Mouse (Mus musculus) intestine, postnatal 0 days (tissue): ENCODE results near the gene Sorcs3. TPM values are rescaled to one million over a fixed set of nuclear protein-coding genes. Genes with fewer than 3 reads are reported as not detected.

ENCODE experiments used
- ATAC-seq: fragments of 200-750 bp; cut with Nextera tagmentation; 2 replicates; pipeline ENCODE4 v1.8.0; 2017; ENCODE audit warnings: mild to moderate bottlenecking, moderate TSS enrichment, moderate library complexity
- H3K27ac ChIP-seq: fragments of 300-500 bp; sonication (generic); 2 replicates; pipeline ENCODE4 v1.5.1; 2014; ENCODE audit warnings: mild to moderate bottlenecking, low read depth, low read length, moderate library complexity
- H3K27me3 ChIP-seq: fragments of 300-500 bp; sonication (generic); replicated peaks from 2 replicates; pipeline ENCODE4 v1.6.1; 2014; ENCODE audit warnings: low read length, mixed read lengths; ENCODE audit not compliant: control insufficient read depth, insufficient read depth
- H3K36me3 ChIP-seq: fragments of 300-500 bp; sonication (generic); 2 replicates; pipeline ENCODE4 v1.6.1; 2014; ENCODE audit warnings: mild to moderate bottlenecking, moderate library complexity; ENCODE audit not compliant: control insufficient read depth, insufficient read depth
- H3K4me1 ChIP-seq: fragments of 300-500 bp; sonication (generic); replicated peaks from 2 replicates; pipeline ENCODE4 v1.6.1; 2014; ENCODE audit warnings: antibody characterized with exemption, low read length, mixed read lengths; ENCODE audit not compliant: control insufficient read depth, insufficient read depth
- H3K4me2 ChIP-seq: fragments of 300-500 bp; sonication (generic); replicated peaks from 2 replicates; pipeline ENCODE4 v1.6.1; 2014; ENCODE audit warnings: low read depth, mild to moderate bottlenecking, moderate library complexity
- H3K4me3 ChIP-seq: fragments of 300-500 bp; sonication (generic); 2 replicates; pipeline ENCODE4 v1.5.1; 2014; ENCODE audit warnings: low read depth, low read length
- H3K9ac ChIP-seq: fragments of 300-500 bp; sonication (generic); 2 replicates; pipeline ENCODE4 v1.6.1; 2014; ENCODE audit warnings: mild to moderate bottlenecking, low read depth, low read length
- H3K9me3 ChIP-seq: fragments of 300-500 bp; sonication (generic); 2 replicates; pipeline ENCODE4 v1.6.1; 2016; ENCODE audit warnings: mixed run types; ENCODE audit not compliant: control insufficient read depth
- CTCF ChIP-seq: sonication (generic); IDR thresholded peaks from 2 replicates; pipeline ENCODE4 v1.5.1; 2016; ENCODE audit warnings: low read depth, mild to moderate bottlenecking, control low read depth, antibody characterized with exemption, moderate library complexity
- WGBS: fragments of 180-500 bp; shearing (Covaris S2); extraction: QIAGEN DNeasy Blood & Tissue Kit; methylation state at CpG from one replicate; pipeline ENCODE4 v1.1.7; 2014; 5-methylcytosine and 5-hydroxymethylcytosine counted together
- polyA plus RNA-seq: library from polyadenylated mRNA; unstranded; fragments of >200 nt; fragmentation: Nextera tagmentation; extraction: Ambion mirVana; gene quantifications from 2 replicates; pipeline ENCODE4 v1.2.1, GENCODE M21; 2015

The Sorcs3 gene
- polyA plus RNA-seq, 1 experiment from 2014 or later: 0.37 TPM

- H3K27me3 ChIP-seq: no peaks in the 10 kb centered on the region
- no peak overlapping the region for H3K27ac ChIP-seq
- H3K4me2 ChIP-seq: no peak overlapping the region
- ATAC-seq: no peak
- TF ChIP-seq CTCF: no peak
- WGBS: 69% methylated on average over 6 of the region's 6 CpGs
- H3K9me3 ChIP-seq: no peaks in the 10 kb centered on the region
- no peaks in the 10 kb centered on the region for H3K36me3 ChIP-seq
- no peak overlapping the region for H3K9ac ChIP-seq
- H3K4me1 ChIP-seq: no peaks in the 10 kb centered on the region
- H3K4me3 ChIP-seq: no peak overlapping the region
These were observed 121.3 kb downstream of the Sorcs3 start for GRCm38 (mm10) chr19:48327115-48327514.

- Histone ChIP-seq H3K4me2 (no peak overlapping the region), H3K27ac (no peak overlapping the region), H3K36me3 (no peaks in the 10 kb centered on the region), H3K9me3 (no peaks in the 10 kb centered on the region), H3K27me3 (no peaks in the 10 kb centered on the region), H3K4me3 (no peak overlapping the region), H3K9ac (no peak overlapping the region), H3K4me1 (no peaks in the 10 kb centered on the region)
- ATAC-seq: no peak
- 83% methylated on average over 8 of the region's 8 CpGs for WGBS
- no peak for TF ChIP-seq CTCF
These were observed 122.3 kb downstream of the Sorcs3 start for GRCm38 (mm10) chr19:48328171-48328570.

GRCm38 (mm10) chr19:48331640-48332039 lies 125.8 kb downstream of the Sorcs3 start:
- no peaks in the 10 kb centered on the region for H3K27me3 ChIP-seq
- no peak overlapping the region for H3K27ac ChIP-seq
- H3K9me3 ChIP-seq: no peaks in the 10 kb centered on the region
- peak; percentile 59 for TF ChIP-seq CTCF
- H3K4me1 ChIP-seq: no peaks in the 10 kb centered on the region
- no peak overlapping the region for H3K9ac ChIP-seq
- H3K4me3 ChIP-seq: no peak overlapping the region
- no peak for ATAC-seq
- no peaks in the 10 kb centered on the region for H3K36me3 ChIP-seq
- 11% methylated on average over 1 of the region's 1 CpGs for WGBS
- H3K4me2 ChIP-seq: no peak overlapping the region

- Histone ChIP-seq H3K27ac (no peak overlapping the region), H3K4me3 (no peak overlapping the region), H3K27me3 (no peaks in the 10 kb centered on the region), H3K9me3 (no peaks in the 10 kb centered on the region), H3K36me3 (no peaks in the 10 kb centered on the region), H3K4me1 (no peaks in the 10 kb centered on the region), H3K4me2 (no peak overlapping the region), H3K9ac (no peak overlapping the region)
- no peak for TF ChIP-seq CTCF
- WGBS: 74% methylated on average over 2 of the region's 2 CpGs
- no peak for ATAC-seq
These were observed 127.3 kb downstream of the Sorcs3 start for GRCm38 (mm10) chr19:48333085-48333484.

GRCm38 (mm10) chr19:48337461-48337860 lies 131.6 kb downstream of the Sorcs3 start:
- H3K36me3 ChIP-seq: no peaks in the 10 kb centered on the region
- 79% methylated on average over 6 of the region's 6 CpGs for WGBS
- no peaks in the 10 kb centered on the region for H3K4me1 ChIP-seq
- H3K9me3 ChIP-seq: no peaks in the 10 kb centered on the region
- H3K9ac ChIP-seq: no peak overlapping the region
- ATAC-seq: no peak
- H3K4me3 ChIP-seq: no peak overlapping the region
- no peak overlapping the region for H3K27ac ChIP-seq
- no peak for TF ChIP-seq CTCF
- no peak overlapping the region for H3K4me2 ChIP-seq
- H3K27me3 ChIP-seq: no peaks in the 10 kb centered on the region

GRCm38 (mm10) chr19:48338098-48338497 lies 132.3 kb downstream of the Sorcs3 start:
- Histone ChIP-seq H3K4me1 (no peaks in the 10 kb centered on the region), H3K27ac (no peak overlapping the region), H3K27me3 (no peaks in the 10 kb centered on the region), H3K4me2 (no peak overlapping the region), H3K9ac (no peak overlapping the region), H3K4me3 (no peak overlapping the region), H3K9me3 (no peaks in the 10 kb centered on the region), H3K36me3 (no peaks in the 10 kb centered on the region)
- WGBS: 78% methylated on average over 5 of the region's 5 CpGs
- no peak for ATAC-seq
- no peak for TF ChIP-seq CTCF

GRCm38 (mm10) chr19:48342770-48343169 lies 136.9 kb downstream of the Sorcs3 start:
- Histone ChIP-seq H3K9ac (no peak overlapping the region), H3K27me3 (no peaks in the 10 kb centered on the region), H3K36me3 (no peaks in the 10 kb centered on the region), H3K9me3 (no peaks in the 10 kb centered on the region), H3K4me3 (no peak overlapping the region), H3K4me1 (no peaks in the 10 kb centered on the region), H3K27ac (no peak overlapping the region), H3K4me2 (no peak overlapping the region)
- no peak for TF ChIP-seq CTCF
- ATAC-seq: no peak
- WGBS: 71% methylated on average over 4 of the region's 4 CpGs
